Mouse (Mus musculus): ENCODE measurements around the gene Mrpl53. TPM values are rescaled to one million over a fixed set of nuclear protein-coding genes. Genes with fewer than 3 reads are reported as not detected.

Gene Mrpl53
- polyA plus RNA-seq, 1 experiment from 2014 or later: 124 TPM

GRCm38 (mm10) chr6:83101688-83102556, 6.9 kb upstream of the Mrpl53 start:
- H3K9me3 ChIP-seq (replicated peaks): no peaks in the 10 kb centered on the region
- WGBS: under 1% methylated on average over 67 of the region's 74 CpGs
- peak overlapping the region; percentile 84 for H3K9ac ChIP-seq
- peak overlapping the region; percentile 76 for H3K4me3 ChIP-seq
- peaks cover 19% of the 10 kb centered on the region for H3K27me3 ChIP-seq
- ATAC-seq (ENCODE audit: low FRiP score): peak; percentile 76
- H3K27ac ChIP-seq: peak overlapping the region; percentile 79
- H3K36me3 ChIP-seq: no peaks in the 10 kb centered on the region
- peaks cover 20% of the 10 kb centered on the region for H3K4me1 ChIP-seq
- peak overlapping the region; percentile 100 for H3K4me2 ChIP-seq (replicated peaks)

GRCm38 (mm10) chr6:83103130-83103650, 5.7 kb upstream of the Mrpl53 start:
- Histone ChIP-seq H3K27ac (no peak overlapping the region), H3K4me3 (peak overlapping the region; percentile 76; the same call in 1 of the 2 replicates), H3K27me3 (peaks cover 19% of the 10 kb centered on the region), H3K4me1 (peaks cover 28% of the 10 kb centered on the region), H3K9me3 (replicated peaks) (no peaks in the 10 kb centered on the region), H3K9ac (peak overlapping the region; percentile 84), H3K4me2 (replicated peaks) (peak overlapping the region; percentile 100), H3K36me3 (no peaks in the 10 kb centered on the region)
- 38% methylated on average over 11 of the region's 11 CpGs for WGBS
- ATAC-seq (ENCODE audit: low FRiP score): no peak

DNA sequence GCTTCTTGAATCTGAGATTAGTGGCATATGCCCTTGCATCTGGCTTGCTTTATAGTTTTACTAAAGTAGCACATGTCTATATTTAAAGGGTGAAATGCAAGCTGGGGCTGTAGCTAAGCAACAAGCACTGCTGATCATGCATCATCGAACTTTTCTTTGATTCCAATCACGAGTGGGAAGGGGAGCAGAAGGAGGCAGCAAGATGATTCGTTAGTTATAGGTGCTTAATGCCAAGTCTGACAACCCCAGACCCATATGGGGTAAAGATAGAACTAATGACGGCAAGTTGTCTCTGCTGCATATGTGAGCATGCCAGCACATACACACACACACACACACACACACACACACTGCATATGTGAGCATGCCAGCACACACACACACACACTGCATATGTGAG, 4.7 kb upstream of the Mrpl53 start:
- Histone ChIP-seq H3K27ac (no peak overlapping the region), H3K9me3 (replicated peaks) (no peaks in the 10 kb centered on the region), H3K4me1 (peaks cover 33% of the 10 kb centered on the region), H3K36me3 (no peaks in the 10 kb centered on the region), H3K4me2 (replicated peaks) (no peak overlapping the region), H3K9ac (no peak overlapping the region), H3K27me3 (peaks cover 15% of the 10 kb centered on the region), H3K4me3 (no peak overlapping the region)
- no peak for ATAC-seq (ENCODE audit: low FRiP score)
- WGBS: 71% methylated on average over 4 of the region's 4 CpGs

- Histone ChIP-seq H3K9ac (peak overlapping the region; percentile 93; the same call in 1 of the 2 replicates), H3K36me3 (peaks cover 5% of the 10 kb centered on the region; the same call in 1 of the 2 replicates), H3K9me3 (replicated peaks) (no peaks in the 10 kb centered on the region), H3K27ac (no peak overlapping the region), H3K4me3 (peak overlapping the region; percentile 85), H3K27me3 (peaks cover 8% of the 10 kb centered on the region; the same call in 1 of the 2 replicates), H3K4me2 (replicated peaks) (peak overlapping the region; percentile 76), H3K4me1 (peaks cover 29% of the 10 kb centered on the region)
- peak; percentile 52; the same call in 1 of the 2 replicates for ATAC-seq (ENCODE audit: low FRiP score)
- WGBS: 35% methylated on average over 13 of the region's 13 CpGs
Observed at GRCm38 (mm10) chr6:83107566-83108400, 1.1 kb upstream of the Mrpl53 start.

DNA sequence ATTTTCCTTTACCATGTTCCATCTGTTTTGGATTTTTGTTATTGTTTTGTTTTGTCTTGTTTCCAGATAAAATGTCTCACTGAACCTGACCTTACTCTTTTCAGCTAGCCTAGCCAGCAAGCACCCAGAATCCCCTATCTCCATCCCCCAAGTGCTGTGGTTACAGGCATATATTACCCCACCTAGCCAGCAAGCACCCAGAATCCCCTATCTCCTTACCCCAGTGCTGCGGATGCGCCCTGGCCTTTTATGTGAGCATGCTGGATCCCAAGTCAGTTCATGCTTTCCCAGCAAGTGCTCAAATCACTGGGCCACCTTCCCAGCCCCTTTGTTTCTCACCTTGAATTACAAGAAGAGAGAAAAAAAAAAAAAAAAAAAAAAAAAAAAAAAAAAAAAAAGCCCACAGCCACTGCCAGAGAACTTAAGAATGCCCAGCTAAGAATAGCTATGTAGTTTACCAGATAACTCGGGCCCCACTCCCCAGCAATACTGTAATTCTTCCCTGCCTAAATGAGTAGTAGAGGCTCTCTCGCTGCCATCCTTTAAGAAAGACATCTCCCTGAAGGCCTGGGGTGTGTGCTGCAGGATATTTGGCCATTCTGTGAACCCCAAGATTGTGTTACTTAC, 2.8 kb downstream of the Mrpl53 start:
- peaks cover 5% of the 10 kb centered on the region; the same call in 1 of the 2 replicates for H3K36me3 ChIP-seq
- no peaks in the 10 kb centered on the region for H3K9me3 ChIP-seq (replicated peaks)
- no peaks in the 10 kb centered on the region for H3K27me3 ChIP-seq
- WGBS: 88% methylated on average over 4 of the region's 4 CpGs
- no peak for ATAC-seq (ENCODE audit: low FRiP score)
- peaks cover 36% of the 10 kb centered on the region for H3K4me1 ChIP-seq
- no peak overlapping the region for H3K27ac ChIP-seq
- no peak overlapping the region for H3K9ac ChIP-seq
- H3K4me2 ChIP-seq (replicated peaks): no peak overlapping the region
- H3K4me3 ChIP-seq: no peak overlapping the region

DNA sequence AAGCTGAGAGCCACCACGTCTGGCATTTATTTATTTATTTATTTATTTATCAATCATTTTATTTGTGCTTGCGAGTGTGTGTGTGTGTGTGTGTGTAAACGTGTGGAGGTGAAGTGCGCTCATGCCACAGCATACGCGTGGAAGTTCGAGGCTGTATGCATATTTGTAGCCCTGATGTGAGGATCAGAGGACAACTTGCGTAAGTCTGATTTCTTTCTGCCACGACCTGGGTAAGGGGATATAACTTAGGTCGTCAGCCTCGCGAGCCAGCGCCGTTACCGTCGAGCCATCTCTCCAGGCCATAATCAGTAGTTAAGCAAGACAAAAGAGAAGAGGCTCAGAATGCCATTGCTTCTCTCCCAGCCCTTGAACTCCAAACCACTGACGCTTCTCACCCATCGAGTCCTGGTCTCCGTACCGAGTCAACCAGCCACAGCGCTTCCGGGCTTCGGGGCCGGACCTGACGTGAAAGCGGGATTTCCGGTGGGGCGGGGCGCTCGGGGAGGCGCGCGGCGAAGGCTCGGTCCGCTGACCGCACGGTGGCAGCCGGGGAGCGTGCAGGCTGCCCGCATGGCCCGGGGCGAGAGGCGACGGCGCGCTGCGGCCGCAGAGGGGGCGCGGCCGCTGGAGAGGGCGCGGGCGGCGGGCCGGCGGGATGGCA, 6.3 kb downstream of the Mrpl53 start, which contains the start of gene Mogs:
Gene Mogs, plus strand, starts transcription at position 486 of the 661 bp plus-strand sequence.
- Histone ChIP-seq H3K36me3 (peaks cover 34% of the 10 kb centered on the region), H3K27ac (peak within 1 kb of the TSS; percentile 77), H3K9ac (peak within 1 kb of the TSS; percentile 95), H3K4me2 (replicated peaks) (peak within 1 kb of the TSS; percentile 92), H3K4me1 (peaks cover 42% of the 10 kb centered on the region), H3K4me3 (peak within 1 kb of the TSS; percentile 88), H3K27me3 (no peaks in the 10 kb centered on the region), H3K9me3 (replicated peaks) (no peaks in the 10 kb centered on the region)
- WGBS: 2% methylated on average over 48 of the region's 58 CpGs
- peak; percentile 87 for ATAC-seq (ENCODE audit: low FRiP score)

DNA sequence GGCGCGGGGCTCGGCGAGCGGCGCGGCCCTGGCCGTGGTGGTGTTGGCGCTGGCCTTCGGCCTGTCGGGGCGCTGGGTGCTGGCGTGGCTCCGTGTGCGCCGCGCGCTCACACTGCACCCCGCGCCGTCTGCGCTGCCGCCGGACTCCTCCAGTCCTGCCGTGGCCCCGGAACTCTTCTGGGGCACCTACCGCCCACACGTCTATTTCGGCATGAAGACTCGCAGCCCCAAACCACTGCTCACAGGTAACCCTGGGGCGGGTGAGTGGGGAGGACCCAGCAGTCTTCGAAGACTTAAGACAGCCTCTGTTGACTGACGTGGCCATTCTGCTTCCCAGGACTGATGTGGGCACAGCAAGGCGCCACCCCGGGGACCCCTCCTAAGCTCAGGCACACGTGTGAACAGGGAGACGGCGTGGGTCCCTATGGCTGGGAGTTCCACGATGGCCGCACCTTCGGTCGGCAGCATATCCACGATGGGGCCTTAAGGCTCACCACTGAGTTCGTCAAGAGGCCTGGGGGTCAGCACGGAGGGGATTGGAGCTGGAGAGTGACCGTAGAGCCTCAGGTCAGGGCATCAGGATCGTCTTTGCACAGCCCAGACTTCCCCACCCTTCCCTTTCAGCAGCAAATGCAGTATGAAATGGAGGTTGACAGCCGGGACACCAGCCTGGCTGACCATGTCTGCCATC, 7.0 kb downstream of the Mrpl53 start:
- peak overlapping the region; percentile 95 for H3K9ac ChIP-seq
- peaks cover 32% of the 10 kb centered on the region for H3K36me3 ChIP-seq
- H3K27me3 ChIP-seq: no peaks in the 10 kb centered on the region
- ATAC-seq (ENCODE audit: low FRiP score): peak; percentile 65; the same call in 1 of the 2 replicates
- H3K4me2 ChIP-seq (replicated peaks): peak overlapping the region; percentile 92
- peaks cover 45% of the 10 kb centered on the region for H3K4me1 ChIP-seq
- no peaks in the 10 kb centered on the region for H3K9me3 ChIP-seq (replicated peaks)
- H3K4me3 ChIP-seq: peak overlapping the region; percentile 88
- peak overlapping the region; percentile 77 for H3K27ac ChIP-seq
- 2% methylated on average over 46 of the region's 48 CpGs for WGBS

GRCm38 (mm10) chr6:83116373-83117164, 7.7 kb downstream of the Mrpl53 start:
- peak overlapping the region; percentile 95 for H3K9ac ChIP-seq
- WGBS: 82% methylated on average over 11 of the region's 11 CpGs
- no peaks in the 10 kb centered on the region for H3K9me3 ChIP-seq (replicated peaks)
- H3K4me2 ChIP-seq (replicated peaks): peak overlapping the region; percentile 92
- H3K4me1 ChIP-seq: peaks cover 45% of the 10 kb centered on the region
- H3K27ac ChIP-seq: 0 out of 2 replicates have a peak overlapping the region, but pooled peaks have one; percentile 77
- no peaks in the 10 kb centered on the region for H3K27me3 ChIP-seq
- ATAC-seq (ENCODE audit: low FRiP score): no peak
- peaks cover 29% of the 10 kb centered on the region for H3K36me3 ChIP-seq
- peak overlapping the region; percentile 88 for H3K4me3 ChIP-seq

DNA sequence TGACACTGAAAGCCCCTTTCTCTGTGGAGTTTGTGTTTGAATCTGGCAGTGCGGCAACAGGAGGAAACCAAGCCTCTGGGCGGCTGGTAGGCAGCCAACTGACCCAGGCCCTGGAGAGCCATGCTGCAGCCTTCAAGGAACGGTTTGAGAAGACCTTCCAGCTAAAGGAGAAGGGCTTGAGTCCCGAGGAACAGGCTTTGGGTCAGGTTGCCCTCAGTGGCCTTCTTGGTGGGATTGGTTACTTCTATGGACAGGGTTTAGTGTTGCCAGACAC, 8.3 kb downstream of the Mrpl53 start:
- Histone ChIP-seq H3K4me1 (peaks cover 47% of the 10 kb centered on the region), H3K27me3 (no peaks in the 10 kb centered on the region), H3K4me3 (no peak overlapping the region), H3K9me3 (replicated peaks) (no peaks in the 10 kb centered on the region), H3K9ac (no peak overlapping the region), H3K27ac (0 out of 2 replicates have a peak overlapping the region, but pooled peaks have one; percentile 14), H3K4me2 (replicated peaks) (peak overlapping the region; percentile 92; the same call in 1 of the 2 replicates), H3K36me3 (peaks cover 29% of the 10 kb centered on the region)
- 89% methylated on average over 4 of the region's 4 CpGs for WGBS
- no peak for ATAC-seq (ENCODE audit: low FRiP score)

GRCm38 (mm10) chr6:83117616-83118015, 8.8 kb downstream of the Mrpl53 start:
- no peak overlapping the region for H3K4me3 ChIP-seq
- H3K4me1 ChIP-seq: peaks cover 52% of the 10 kb centered on the region
- ATAC-seq (ENCODE audit: low FRiP score): no peak
- H3K27me3 ChIP-seq: no peaks in the 10 kb centered on the region
- H3K36me3 ChIP-seq: peaks cover 29% of the 10 kb centered on the region
- no peak overlapping the region for H3K4me2 ChIP-seq (replicated peaks)
- H3K9me3 ChIP-seq (replicated peaks): no peaks in the 10 kb centered on the region
- H3K9ac ChIP-seq: peak overlapping the region; percentile 32
- WGBS: 94% methylated on average over 13 of the region's 13 CpGs
- no peak overlapping the region for H3K27ac ChIP-seq
